Mouse (Mus musculus) megakaryocyte, embryonic 14.5 days (primary cell): ENCODE data around the gene Ttc34.

Source experiments
- FLI1 ChIP-seq: IDR thresholded peaks from 2 replicates; pipeline ENCODE4 v1.6.1; 2012; ENCODE audit warnings: low read length, inconsistent platforms, mixed read lengths
- GATA1 ChIP-seq: IDR thresholded peaks from 3 replicates; pipeline ENCODE4 v1.6.1; 2012; ENCODE audit warnings: mixed read lengths, low read length, inconsistent platforms, borderline replicate concordance

DNA sequence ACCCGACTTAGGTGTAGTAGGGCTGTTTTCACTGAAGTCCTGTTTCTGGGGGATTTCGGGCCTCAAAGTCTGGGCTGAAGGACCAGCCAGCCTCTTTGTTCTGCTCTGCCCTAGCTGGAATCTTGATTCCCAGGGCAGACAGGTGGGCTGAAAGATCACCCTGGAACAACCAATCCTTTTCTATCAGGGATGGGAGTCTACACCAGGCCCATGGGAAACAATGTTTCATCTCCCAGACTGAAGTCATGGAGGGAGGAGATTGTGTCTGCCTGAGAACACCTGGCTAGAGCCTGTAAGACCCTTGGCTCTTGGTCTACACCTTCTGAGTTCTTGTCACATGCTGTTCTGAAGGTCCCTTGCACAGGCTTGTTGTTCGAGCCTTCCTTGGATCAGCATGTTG is 21.3 kb downstream of the Ttc34 start:
- TF ChIP-seq GATA1 (no peak), FLI1 (no peak)
